Mouse (Mus musculus) hindbrain, embryonic 10.5 days (tissue): ENCODE measurements around the gene Tm4sf5. TPM values are rescaled to one million over a fixed set of nuclear protein-coding genes. Genes with fewer than 3 reads are reported as not detected.

ENCODE experiments used
- DNase-seq: peaks from one replicate; pipeline ENCODE4 v3.0.0-alpha.2; 2017; ENCODE audit warnings: low spot score
- H3K27ac ChIP-seq: fragments of 300-500 bp; sonication (generic); 2 replicates; pipeline ENCODE4 v1.5.1; 2016; ENCODE audit warnings: mild to moderate bottlenecking, moderate library complexity
- H3K27me3 ChIP-seq: fragments of 300-500 bp; sonication (generic); 2 replicates; pipeline ENCODE4 v1.6.1; 2016; ENCODE audit warnings: mild to moderate bottlenecking; ENCODE audit not compliant: poor library complexity, insufficient read depth, severe bottlenecking
- H3K36me3 ChIP-seq: fragments of 300-500 bp; sonication (generic); 2 replicates; pipeline ENCODE4 v1.6.1; 2016; ENCODE audit warnings: mild to moderate bottlenecking, moderate library complexity
- H3K4me1 ChIP-seq: fragments of 300-500 bp; sonication (generic); replicated peaks from 2 replicates; pipeline ENCODE4 v1.6.1; 2016; ENCODE audit warnings: mild to moderate bottlenecking
- H3K4me3 ChIP-seq: fragments of 300-500 bp; sonication (generic); 2 replicates; pipeline ENCODE4 v1.5.1; 2016; ENCODE audit warnings: mild to moderate bottlenecking, moderate library complexity
- H3K9me3 ChIP-seq: fragments of 300-500 bp; sonication (generic); 2 replicates; pipeline ENCODE4 v1.6.1; 2016; ENCODE audit warnings: mild to moderate bottlenecking, moderate library complexity
- WGBS: fragments of 180-500 bp; shearing (Covaris S2); methylation state at CpG from one replicate; pipeline ENCODE4 v1.1.7; 2016; 5-methylcytosine and 5-hydroxymethylcytosine counted together
- polyA plus RNA-seq: library from polyadenylated mRNA; unstranded; fragments of >200 nt; fragmentation: Nextera tagmentation; extraction: Ambion mirVana; gene quantifications from 2 replicates; pipeline ENCODE4 v1.2.1, GENCODE M21; 2016

Gene Tm4sf5
- polyA plus RNA-seq, 1 experiment from 2014 or later = 0.52 TPM

DNA sequence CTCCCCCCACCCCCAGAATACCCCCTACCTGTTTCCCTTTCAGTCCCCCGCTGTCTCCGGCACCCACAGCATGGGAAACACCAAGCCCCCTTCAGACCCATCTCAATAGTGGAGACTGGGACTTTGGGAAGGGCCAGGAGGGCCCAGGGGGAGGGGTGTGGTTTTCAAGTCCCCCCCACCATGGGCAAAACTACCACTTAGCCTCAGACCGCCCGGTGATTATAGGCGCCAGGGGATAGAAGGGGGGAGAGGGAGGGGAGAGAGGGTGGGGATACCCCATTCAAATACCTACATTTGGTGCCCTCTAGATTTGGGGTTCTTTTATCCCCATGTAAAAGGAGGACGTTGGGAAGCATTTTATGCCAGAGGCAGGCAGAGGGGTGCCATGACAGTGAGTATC lies 27.8 kb downstream of the Tm4sf5 start, which contains the start of gene Gm40193:
Gene Gm40193, minus strand, starts transcription at position 101 of the 400 bp plus-strand sequence.
- Histone ChIP-seq H3K9me3 (no peaks in the 10 kb centered on the region), H3K27me3 (no peaks in the 10 kb centered on the region), H3K4me1 (no peaks in the 10 kb centered on the region), H3K27ac (no peak within 1 kb of the TSS), H3K4me3 (no peak within 1 kb of the TSS), H3K36me3 (peaks cover 20% of the 10 kb centered on the region)
- WGBS = 84% methylated on average over 6 of the region's 6 CpGs
- no peak for DNase-seq

DNA sequence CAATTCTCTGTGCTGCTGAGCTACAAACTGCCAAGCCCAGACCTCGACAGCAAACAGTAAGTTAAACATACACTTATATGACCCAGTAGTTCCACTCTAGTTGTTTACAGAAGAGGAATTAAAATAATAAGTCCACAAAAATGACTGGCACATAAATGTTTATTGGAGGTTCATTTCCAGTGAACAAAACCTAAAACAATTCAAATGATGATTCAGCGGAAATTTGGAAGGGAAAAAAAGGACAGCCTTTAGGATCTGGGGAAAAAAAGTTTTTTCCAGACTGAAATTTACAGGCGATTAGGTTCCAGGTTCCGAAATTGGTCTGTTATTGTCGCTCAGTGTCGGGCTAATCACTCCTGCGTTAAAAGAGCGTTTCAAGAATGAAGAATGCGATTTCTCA lies 34.4 kb downstream of the Tm4sf5 start:
- Histone ChIP-seq H3K36me3 (no peaks in the 10 kb centered on the region), H3K9me3 (no peaks in the 10 kb centered on the region), H3K27ac (peak overlapping the region; percentile 82; the same call in 1 of the 2 replicates), H3K4me3 (peak overlapping the region; percentile 71), H3K27me3 (peaks cover 44% of the 10 kb centered on the region), H3K4me1 (peaks cover 12% of the 10 kb centered on the region)
- no peak for DNase-seq
- WGBS = 27% methylated on average over 9 of the region's 9 CpGs

DNA sequence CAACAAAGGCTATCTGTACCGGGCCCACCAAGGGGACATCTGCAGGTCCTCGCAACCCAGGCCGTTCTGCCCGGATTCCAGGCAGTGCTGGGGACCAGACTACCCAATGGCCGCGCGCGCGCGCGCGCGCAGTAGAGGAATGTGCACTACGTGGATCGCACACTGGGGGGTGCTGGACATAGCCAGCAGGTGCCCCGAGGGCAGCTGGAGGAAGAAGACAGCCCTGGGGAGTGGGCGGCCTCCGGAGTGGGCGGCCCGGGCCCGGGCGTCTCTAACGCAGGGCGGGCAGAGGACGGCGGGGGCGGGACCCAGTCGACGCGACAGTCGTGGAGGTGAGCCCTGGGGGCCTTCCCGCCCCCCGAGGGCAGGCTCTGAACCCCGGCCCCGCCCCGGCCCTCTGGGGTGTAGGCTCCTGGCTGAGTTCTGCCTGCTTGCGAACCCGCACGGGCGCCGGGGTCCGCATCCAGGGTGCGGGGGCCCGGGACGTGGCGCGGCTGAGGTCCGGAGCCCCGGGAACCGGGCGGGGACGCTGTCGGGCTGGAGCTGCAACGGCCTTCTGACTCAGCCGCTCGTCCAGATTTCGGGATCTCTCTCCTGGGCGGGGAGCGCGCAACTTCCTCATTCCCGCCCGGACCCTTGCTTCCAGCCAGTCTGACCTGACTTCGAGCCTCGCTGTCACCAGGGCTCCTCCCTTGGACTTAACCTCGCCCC lies 35.0 kb downstream of the Tm4sf5 start, which contains the start of gene Pld2:
Gene Pld2, plus strand, starts transcription at position 188 of the 711 bp plus-strand sequence.
- H3K27me3 ChIP-seq = peaks cover 44% of the 10 kb centered on the region
- H3K4me1 ChIP-seq = peaks cover 12% of the 10 kb centered on the region
- under 1% methylated on average over 64 of the region's 65 CpGs for WGBS
- no peaks in the 10 kb centered on the region for H3K36me3 ChIP-seq
- peak within 1 kb of the TSS; percentile 82 for H3K27ac ChIP-seq
- DNase-seq = peak; percentile 84
- peak within 1 kb of the TSS; percentile 71 for H3K4me3 ChIP-seq
- H3K9me3 ChIP-seq = no peaks in the 10 kb centered on the region

DNA sequence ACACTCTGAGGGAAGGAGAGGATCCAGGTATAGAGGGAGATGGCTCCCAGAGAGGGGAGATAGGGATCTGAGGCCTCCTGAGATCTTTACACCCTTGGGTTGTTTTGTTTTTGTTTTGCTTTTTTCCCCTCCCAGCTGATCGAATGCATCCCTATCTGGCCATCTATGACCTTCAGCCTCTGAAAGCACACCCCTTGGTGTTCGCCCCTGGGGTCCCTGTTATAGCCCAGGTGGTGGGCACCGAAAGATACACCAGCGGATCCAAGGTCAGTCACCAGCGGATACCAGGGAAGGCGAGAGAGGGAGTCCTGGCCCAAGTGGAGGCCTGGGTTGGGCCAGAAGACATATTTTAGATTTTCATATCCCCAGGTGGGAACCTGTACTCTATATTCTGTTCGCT lies 35.9 kb downstream of the Tm4sf5 start:
- no peaks in the 10 kb centered on the region for H3K36me3 ChIP-seq
- no peak for DNase-seq
- H3K27ac ChIP-seq = no peak overlapping the region
- peaks cover 12% of the 10 kb centered on the region for H3K4me1 ChIP-seq
- H3K4me3 ChIP-seq = no peak overlapping the region
- H3K9me3 ChIP-seq = no peaks in the 10 kb centered on the region
- H3K27me3 ChIP-seq = peaks cover 44% of the 10 kb centered on the region
- 90% methylated on average over 7 of the region's 7 CpGs for WGBS

DNA sequence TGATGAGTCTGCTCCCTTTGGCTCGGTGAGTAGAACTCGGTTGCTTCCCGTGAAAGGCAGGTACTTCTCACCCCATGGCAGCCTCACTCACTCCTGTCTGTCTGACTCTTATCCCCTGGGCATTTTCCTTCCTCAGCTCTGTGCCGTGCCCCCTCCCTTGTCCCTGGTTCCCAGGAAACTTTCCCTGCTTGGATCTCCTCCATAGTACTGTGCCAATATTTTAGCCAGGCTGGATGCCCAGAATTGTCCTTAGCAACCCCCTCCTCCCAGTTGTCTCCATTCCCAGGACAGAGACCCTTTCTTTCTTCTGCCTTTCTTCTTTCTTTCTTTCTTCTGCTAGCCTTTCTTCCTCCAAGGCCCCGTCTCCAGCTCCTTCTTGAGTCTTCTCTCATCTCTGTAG lies 36.4 kb downstream of the Tm4sf5 start:
- DNase-seq = no peak
- H3K27me3 ChIP-seq = peaks cover 44% of the 10 kb centered on the region
- WGBS = 75% methylated on average over 5 of the region's 5 CpGs

DNA sequence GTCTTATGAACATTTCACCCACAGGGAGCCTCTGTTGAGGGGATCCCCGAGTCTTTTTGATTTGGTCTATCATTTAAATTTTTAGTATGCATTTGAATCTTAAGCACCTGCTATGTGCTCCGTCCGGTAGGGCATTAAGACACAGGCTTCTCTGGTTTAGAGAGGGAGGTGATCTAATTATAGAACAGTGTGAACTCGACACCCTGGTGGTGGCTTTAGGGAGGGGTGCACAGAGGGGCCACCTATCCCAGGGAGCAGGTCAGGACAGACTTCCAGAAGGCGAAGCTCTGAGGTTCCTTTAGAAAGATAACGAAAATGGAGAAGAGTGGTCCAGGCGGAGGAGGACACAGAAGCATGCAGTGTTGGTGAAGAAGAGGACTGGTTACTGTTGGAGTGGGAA lies 39.5 kb downstream of the Tm4sf5 start:
- H3K4me1 ChIP-seq = peaks cover 12% of the 10 kb centered on the region
- no peak overlapping the region for H3K4me3 ChIP-seq
- no peak overlapping the region for H3K27ac ChIP-seq
- H3K9me3 ChIP-seq = no peaks in the 10 kb centered on the region
- H3K27me3 ChIP-seq = peaks cover 35% of the 10 kb centered on the region
- 77% methylated on average over 7 of the region's 7 CpGs for WGBS
- no peaks in the 10 kb centered on the region for H3K36me3 ChIP-seq
- DNase-seq = no peak

More for the DNA sequence above, 36.4 kb downstream of the Tm4sf5 start:
- Histone ChIP-seq H3K27ac (no peak overlapping the region), H3K4me3 (no peak overlapping the region), H3K36me3 (no peaks in the 10 kb centered on the region), H3K4me1 (peaks cover 12% of the 10 kb centered on the region), H3K9me3 (no peaks in the 10 kb centered on the region)

DNA sequence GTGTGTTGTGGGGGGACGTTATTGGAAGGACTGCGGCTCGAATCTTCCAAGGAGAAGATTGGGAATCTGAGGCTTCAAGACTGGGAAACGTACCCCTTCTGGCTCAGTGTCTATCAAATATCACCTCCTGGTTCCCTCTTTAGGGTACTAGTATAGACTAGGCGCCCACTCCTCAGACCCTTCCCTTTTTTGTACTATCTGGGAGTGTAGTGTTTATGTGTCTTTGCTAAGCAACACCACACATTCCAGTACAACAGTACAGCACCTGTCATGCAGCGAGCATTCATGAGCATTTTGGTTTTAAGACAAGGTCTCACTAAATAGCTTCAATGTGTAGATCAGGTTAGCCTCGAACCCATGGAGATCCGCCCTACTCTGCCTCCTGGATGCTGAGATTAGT lies 46.5 kb downstream of the Tm4sf5 start:
- WGBS = 89% methylated on average over 8 of the region's 8 CpGs
- Histone ChIP-seq H3K36me3 (no peaks in the 10 kb centered on the region), H3K4me3 (no peak overlapping the region), H3K27ac (no peak overlapping the region), H3K27me3 (peaks cover 19% of the 10 kb centered on the region), H3K4me1 (peaks cover 17% of the 10 kb centered on the region), H3K9me3 (no peaks in the 10 kb centered on the region)
- no peak for DNase-seq

DNA sequence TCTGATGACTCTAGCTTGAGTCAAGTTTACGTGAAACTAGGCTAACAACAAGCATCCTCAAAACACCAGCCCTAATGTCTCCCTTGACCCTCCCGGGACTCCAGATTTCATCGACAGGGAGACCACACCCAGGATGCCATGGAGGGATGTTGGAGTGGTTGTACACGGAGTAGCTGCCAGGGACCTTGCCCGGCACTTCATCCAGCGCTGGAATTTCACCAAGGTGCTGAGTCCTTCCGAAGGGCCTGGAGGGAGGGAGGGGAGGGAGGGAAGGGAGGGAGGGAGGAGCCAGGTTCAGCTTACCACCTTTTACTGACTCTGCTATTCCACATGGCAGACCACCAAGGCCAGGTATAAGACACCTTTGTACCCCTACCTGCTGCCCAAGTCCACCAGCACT lies 48.9 kb downstream of the Tm4sf5 start:
- Histone ChIP-seq H3K27me3 (peaks cover 19% of the 10 kb centered on the region), H3K36me3 (no peaks in the 10 kb centered on the region), H3K4me1 (peaks cover 17% of the 10 kb centered on the region), H3K4me3 (no peak overlapping the region; the same call in 1 of the 2 replicates), H3K27ac (no peak overlapping the region), H3K9me3 (no peaks in the 10 kb centered on the region)
- DNase-seq = no peak
- 32% methylated on average over 7 of the region's 7 CpGs for WGBS

DNA sequence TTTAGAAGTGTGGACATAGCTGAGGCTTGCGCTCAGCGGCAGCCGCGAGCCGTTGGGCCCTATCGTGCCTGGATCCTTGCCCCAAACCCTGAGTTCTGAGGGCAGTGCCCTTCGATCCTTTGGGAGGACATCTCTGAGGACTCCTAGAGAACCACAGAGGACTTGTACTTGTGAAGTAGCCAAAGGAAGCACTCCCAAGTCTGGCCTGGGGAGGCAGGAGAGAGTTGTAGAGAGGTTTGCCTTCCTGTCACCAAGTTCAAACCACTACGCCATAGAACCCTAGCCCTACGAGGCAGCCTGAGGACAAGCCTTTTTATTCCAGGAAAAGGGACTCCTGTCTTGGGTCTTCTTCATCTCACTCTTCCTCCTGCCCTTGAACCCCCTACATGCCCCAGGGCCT lies 52.5 kb downstream of the Tm4sf5 start:
- Histone ChIP-seq H3K36me3 (no peaks in the 10 kb centered on the region), H3K9me3 (no peaks in the 10 kb centered on the region), H3K27ac (no peak overlapping the region), H3K27me3 (peaks cover 18% of the 10 kb centered on the region), H3K4me1 (peaks cover 26% of the 10 kb centered on the region), H3K4me3 (no peak overlapping the region)
- DNase-seq = no peak
- WGBS = 89% methylated on average over 9 of the region's 9 CpGs

Other genes with a start within 250 kb of the Tm4sf5 start
- 2.4 and 3.7 TPM in 2 replicates for gene Alox12, start 249.9 kb upstream of the Tm4sf5 start, polyA plus RNA-seq
- gene Alox12e, start 182.6 kb upstream of the Tm4sf5 start, polyA plus RNA-seq = not detected in 2 replicates
- 0.06 and 0.16 TPM in 2 replicates for gene Alox15, start 153.2 kb upstream of the Tm4sf5 start, polyA plus RNA-seq
- 50.6 and 53.0 TPM in 2 replicates for gene Pelp1, start 95.2 kb upstream of the Tm4sf5 start, polyA plus RNA-seq
- 31.1 and 32.7 TPM in 2 replicates for gene Arrb2, start 72.6 kb upstream of the Tm4sf5 start, polyA plus RNA-seq
- 48.3 and 49.2 TPM in 2 replicates for gene Med11, start 53.3 kb upstream of the Tm4sf5 start, polyA plus RNA-seq
- gene Zmynd15, start 45.8 kb upstream of the Tm4sf5 start, polyA plus RNA-seq = 0.25 and 0.30 TPM in 2 replicates
- 0.31 and 0.41 TPM in 2 replicates for gene Cxcl16, start 45.3 kb upstream of the Tm4sf5 start, polyA plus RNA-seq
- 0.34 TPM in 1 of 2 replicates, not detected in the other for gene Vmo1, start 9.4 kb downstream of the Tm4sf5 start, polyA plus RNA-seq
- 0.35 and 0.47 TPM in 2 replicates for gene Gltpd2, start 14.0 kb downstream of the Tm4sf5 start, polyA plus RNA-seq
- gene Psmb6, start 20.1 kb downstream of the Tm4sf5 start, polyA plus RNA-seq = 1,108 and 1,160 TPM in 2 replicates
- gene Gm40193, start 27.7 kb downstream of the Tm4sf5 start, polyA plus RNA-seq = not detected in 2 replicates
- gene Pld2, start 34.8 kb downstream of the Tm4sf5 start, polyA plus RNA-seq = 3.8 and 4.1 TPM in 2 replicates
- gene Mink1, start 57.6 kb downstream of the Tm4sf5 start, polyA plus RNA-seq = 12.6 and 14.6 TPM in 2 replicates
- gene 4930544D05Rik, start 110.6 kb downstream of the Tm4sf5 start, polyA plus RNA-seq = not detected in 2 replicates
- not detected in 2 replicates for gene Chrne, start 114.0 kb downstream of the Tm4sf5 start, polyA plus RNA-seq
- gene Gp1ba, start 133.9 kb downstream of the Tm4sf5 start, polyA plus RNA-seq = 0.34 and 0.80 TPM in 2 replicates
- 90.6 and 97.1 TPM in 2 replicates for gene Rnf167, start 142.0 kb downstream of the Tm4sf5 start, polyA plus RNA-seq
- 144 and 155 TPM in 2 replicates for gene Slc25a11, start 142.2 kb downstream of the Tm4sf5 start, polyA plus RNA-seq
- gene Pfn1, start 149.4 kb downstream of the Tm4sf5 start, polyA plus RNA-seq = 1,872 and 1,874 TPM in 2 replicates
- 39.3 and 53.3 TPM in 2 replicates for gene Eno3, start 152.0 kb downstream of the Tm4sf5 start, polyA plus RNA-seq
- gene Spag7, start 164.2 kb downstream of the Tm4sf5 start, polyA plus RNA-seq = 185 and 191 TPM in 2 replicates
- gene Camta2, start 182.9 kb downstream of the Tm4sf5 start, polyA plus RNA-seq = 10.8 and 11.8 TPM in 2 replicates
- 0.90 and 1.1 TPM in 2 replicates for gene Inca1, start 194.9 kb downstream of the Tm4sf5 start, polyA plus RNA-seq
- 1.7 and 2.1 TPM in 2 replicates for gene Kif1c, start 195.3 kb downstream of the Tm4sf5 start, polyA plus RNA-seq